Mouse (Mus musculus): Measurements from ENCODE around the gene Dnajb12. TPM values are rescaled to one million over a fixed set of nuclear protein-coding genes. Genes with fewer than 3 reads are reported as not detected.

Gene Dnajb12
- polyA plus RNA-seq, 1 experiment, result 86.2 TPM

DNA sequence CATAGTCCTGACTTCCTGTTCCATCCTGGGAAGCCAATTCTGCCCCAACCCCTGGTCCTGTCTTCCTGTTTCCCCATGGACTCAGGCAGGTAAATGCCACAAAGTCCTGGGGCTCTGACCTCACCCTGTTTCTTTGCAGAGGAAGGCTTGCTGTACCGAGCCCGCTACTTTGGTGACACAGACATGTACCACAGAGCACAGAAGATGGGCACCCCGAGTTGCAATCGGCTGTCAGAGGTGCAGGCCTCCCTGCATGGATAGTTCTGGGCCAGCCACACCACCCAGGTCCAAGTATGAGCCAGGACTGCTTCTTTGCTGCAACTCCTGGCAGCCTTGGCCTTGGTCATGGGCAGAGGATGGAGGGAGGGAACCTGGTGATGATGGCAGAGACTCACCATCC lies 16.9 kb downstream of the Dnajb12 start:
- TF ChIP-seq CTCF (IDR thresholded peaks at IDR 0.05; ENCODE audit: extremely low read depth, insufficient read length, insufficient replicate concordance, low read depth, low read length) (no peak), POLR2A (IDR thresholded peaks at IDR 0.05; ENCODE audit: low read depth, low read length) (no peak)
- H3K4me1 ChIP-seq (ENCODE audit: control insufficient read depth, insufficient read depth, insufficient read length, low read length), result peaks cover 29% of the 10 kb centered on the region
- H3K27ac ChIP-seq (ENCODE audit: insufficient read depth, low read depth, low read length), result no peak overlapping the region
- H3K36me3 ChIP-seq (ENCODE audit: control insufficient read depth, insufficient read depth, low read length), result peaks cover 66% of the 10 kb centered on the region
- H3K27me3 ChIP-seq (ENCODE audit: control insufficient read depth, insufficient read depth, low read length), result no peaks in the 10 kb centered on the region
- H3K4me3 ChIP-seq (ENCODE audit: low read depth, low read length), result no peak overlapping the region
- 89% methylated on average over 4 of the region's 4 CpGs for WGBS

DNA sequence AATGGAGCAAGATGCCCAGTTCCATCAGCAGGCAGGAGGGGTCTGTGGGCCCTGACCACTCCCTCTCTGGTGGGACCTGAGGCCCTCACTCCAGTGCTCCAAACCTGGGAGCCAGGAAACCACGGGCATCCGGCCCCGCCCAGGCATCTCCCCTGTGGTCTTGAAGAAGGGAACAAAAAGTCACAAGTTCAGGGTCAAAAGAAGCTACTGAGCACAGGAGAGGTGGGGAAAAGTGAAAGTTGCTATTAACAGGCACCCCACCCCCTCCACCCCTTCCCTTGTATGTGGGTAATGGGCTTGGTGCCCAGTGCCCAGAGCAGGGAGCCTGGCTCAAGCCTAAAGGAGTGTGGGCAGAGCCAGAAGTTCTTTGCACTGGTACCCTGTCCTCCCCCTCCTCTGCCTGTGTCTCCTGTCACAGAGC lies 17.6 kb downstream of the Dnajb12 start:
- peak overlapping the region; percentile 14; the same call in 1 of the 2 replicates for H3K27ac ChIP-seq (ENCODE audit: insufficient read depth, low read depth, low read length)
- WGBS, result 58% methylated on average over 3 of the region's 3 CpGs
- TF ChIP-seq CTCF (IDR thresholded peaks at IDR 0.05; ENCODE audit: extremely low read depth, insufficient read length, insufficient replicate concordance, low read depth, low read length) (no peak), POLR2A (IDR thresholded peaks at IDR 0.05; ENCODE audit: low read depth, low read length) (no peak)
- no peaks in the 10 kb centered on the region for H3K27me3 ChIP-seq (ENCODE audit: control insufficient read depth, insufficient read depth, low read length)
- H3K36me3 ChIP-seq (ENCODE audit: control insufficient read depth, insufficient read depth, low read length), result peaks cover 59% of the 10 kb centered on the region
- no peak overlapping the region for H3K4me3 ChIP-seq (ENCODE audit: low read depth, low read length)
- peaks cover 30% of the 10 kb centered on the region for H3K4me1 ChIP-seq (ENCODE audit: control insufficient read depth, insufficient read depth, insufficient read length, low read length)

- WGBS, result 76% methylated on average over 5 of the region's 5 CpGs
- peak overlapping the region; percentile 14; the same call in 1 of the 2 replicates for H3K27ac ChIP-seq (ENCODE audit: insufficient read depth, low read depth, low read length)
- TF ChIP-seq CTCF (IDR thresholded peaks at IDR 0.05; ENCODE audit: extremely low read depth, insufficient read length, insufficient replicate concordance, low read depth, low read length) (no peak), POLR2A (IDR thresholded peaks at IDR 0.05; ENCODE audit: low read depth, low read length) (no peak)
- H3K27me3 ChIP-seq (ENCODE audit: control insufficient read depth, insufficient read depth, low read length), result no peaks in the 10 kb centered on the region
- peaks cover 54% of the 10 kb centered on the region for H3K36me3 ChIP-seq (ENCODE audit: control insufficient read depth, insufficient read depth, low read length)
- H3K4me1 ChIP-seq (ENCODE audit: control insufficient read depth, insufficient read depth, insufficient read length, low read length), result peaks cover 32% of the 10 kb centered on the region
- H3K4me3 ChIP-seq (ENCODE audit: low read depth, low read length), result no peak overlapping the region
Observed at GRCm38 (mm10) chr10:59897511-59897910, 18.2 kb downstream of the Dnajb12 start.

- H3K4me1 ChIP-seq (ENCODE audit: control insufficient read depth, insufficient read depth, insufficient read length, low read length), result peaks cover 32% of the 10 kb centered on the region
- H3K36me3 ChIP-seq (ENCODE audit: control insufficient read depth, insufficient read depth, low read length), result peaks cover 47% of the 10 kb centered on the region
- no peak overlapping the region for H3K4me3 ChIP-seq (ENCODE audit: low read depth, low read length)
- H3K27ac ChIP-seq (ENCODE audit: insufficient read depth, low read depth, low read length), result peak overlapping the region; percentile 3; the same call in 1 of the 2 replicates
- WGBS, result 64% methylated on average over 9 of the region's 9 CpGs
- TF ChIP-seq CTCF (IDR thresholded peaks at IDR 0.05; ENCODE audit: extremely low read depth, insufficient read length, insufficient replicate concordance, low read depth, low read length) (no peak), POLR2A (IDR thresholded peaks at IDR 0.05; ENCODE audit: low read depth, low read length) (no peak)
- no peaks in the 10 kb centered on the region for H3K27me3 ChIP-seq (ENCODE audit: control insufficient read depth, insufficient read depth, low read length)
Observed at GRCm38 (mm10) chr10:59898180-59898778, 18.9 kb downstream of the Dnajb12 start.

DNA sequence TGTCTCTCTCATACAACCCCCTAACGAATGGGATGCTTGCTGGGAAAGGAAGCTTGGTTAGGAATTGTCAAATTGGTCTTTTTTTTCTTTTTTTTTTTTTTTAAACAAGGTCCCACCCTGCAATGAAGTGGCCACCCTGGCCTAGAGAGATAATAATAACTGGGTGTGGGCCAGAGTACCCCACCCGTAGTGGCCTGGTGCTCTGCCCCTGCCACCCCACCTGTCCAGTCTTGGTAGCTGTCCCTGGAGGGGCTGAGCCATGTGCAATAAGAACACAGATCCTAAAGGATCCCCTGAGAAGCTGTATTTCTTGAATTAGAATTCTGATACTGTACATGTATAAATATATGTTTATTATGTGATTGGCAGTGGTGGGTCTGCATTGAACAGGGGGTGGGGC lies 19.6 kb downstream of the Dnajb12 start:
- H3K4me3 ChIP-seq (ENCODE audit: low read depth, low read length), result peak overlapping the region; percentile 21; the same call in 1 of the 2 replicates
- peaks cover 41% of the 10 kb centered on the region for H3K36me3 ChIP-seq (ENCODE audit: control insufficient read depth, insufficient read depth, low read length)
- peak overlapping the region; percentile 94 for H3K27ac ChIP-seq (ENCODE audit: insufficient read depth, low read depth, low read length)
- H3K27me3 ChIP-seq (ENCODE audit: control insufficient read depth, insufficient read depth, low read length), result no peaks in the 10 kb centered on the region
- H3K4me1 ChIP-seq (ENCODE audit: control insufficient read depth, insufficient read depth, insufficient read length, low read length), result peaks cover 32% of the 10 kb centered on the region
- WGBS, result 25% methylated on average over 2 of the region's 2 CpGs
- no peak for TF ChIP-seq POLR2A (IDR thresholded peaks at IDR 0.05; ENCODE audit: low read depth, low read length)
- no peak for TF ChIP-seq CTCF (IDR thresholded peaks at IDR 0.05; ENCODE audit: extremely low read depth, insufficient read length, insufficient replicate concordance, low read depth, low read length)

DNA sequence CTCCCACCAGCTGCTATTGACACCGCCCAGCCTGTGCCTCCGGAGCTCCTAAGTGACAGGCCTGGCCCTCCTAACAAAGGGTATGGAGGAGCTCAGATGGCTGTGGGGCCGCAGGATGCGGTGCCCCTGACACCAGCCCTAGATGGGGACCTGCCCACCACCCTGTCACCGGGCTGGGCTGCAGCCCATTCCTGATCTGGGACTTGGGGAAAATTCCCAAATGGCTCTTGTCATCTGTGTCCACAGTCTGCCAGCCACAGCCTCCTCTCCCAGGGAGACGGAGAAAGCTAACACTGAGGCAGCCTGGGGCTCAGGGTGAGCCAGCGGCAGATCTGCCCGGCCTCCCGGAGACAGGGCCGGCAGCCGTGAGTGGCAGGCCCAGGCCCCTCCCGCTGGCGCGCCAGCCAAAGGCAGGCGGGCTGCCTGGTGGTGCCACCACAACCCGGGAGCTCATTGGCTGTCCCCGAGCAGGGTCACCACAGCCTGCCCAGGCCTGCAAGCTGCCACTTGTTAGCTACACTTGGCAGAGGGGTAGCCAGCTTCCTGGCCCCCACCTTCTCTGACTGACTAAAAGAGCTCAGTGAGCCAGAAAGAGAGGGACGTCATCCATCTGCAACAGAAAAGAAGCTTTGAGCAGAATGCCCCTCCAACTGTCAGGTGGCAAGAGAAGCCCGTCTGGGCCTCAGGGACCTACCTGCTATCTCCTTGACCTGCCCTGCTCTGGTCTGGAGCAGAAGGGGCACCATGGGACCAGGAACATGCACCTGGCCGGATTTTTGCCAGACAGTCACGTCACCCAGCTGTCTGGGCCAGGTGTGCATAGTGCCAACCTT lies 20.2 kb downstream of the Dnajb12 start:
- Histone ChIP-seq H3K36me3 (ENCODE audit: control insufficient read depth, insufficient read depth, low read length) (peaks cover 36% of the 10 kb centered on the region), H3K27me3 (ENCODE audit: control insufficient read depth, insufficient read depth, low read length) (no peaks in the 10 kb centered on the region), H3K4me1 (ENCODE audit: control insufficient read depth, insufficient read depth, insufficient read length, low read length) (peaks cover 32% of the 10 kb centered on the region), H3K4me3 (ENCODE audit: low read depth, low read length) (peak overlapping the region; percentile 21), H3K27ac (ENCODE audit: insufficient read depth, low read depth, low read length) (peak overlapping the region; percentile 94)
- 7% methylated on average over 21 of the region's 21 CpGs for WGBS
- no peak for TF ChIP-seq CTCF (IDR thresholded peaks at IDR 0.05; ENCODE audit: extremely low read depth, insufficient read length, insufficient replicate concordance, low read depth, low read length)
- peak; percentile 82 for TF ChIP-seq POLR2A (IDR thresholded peaks at IDR 0.05; ENCODE audit: low read depth, low read length)

GRCm38 (mm10) chr10:59900174-59900435 lies 20.7 kb downstream of the Dnajb12 start:
- peaks cover 32% of the 10 kb centered on the region for H3K4me1 ChIP-seq (ENCODE audit: control insufficient read depth, insufficient read depth, insufficient read length, low read length)
- H3K27ac ChIP-seq (ENCODE audit: insufficient read depth, low read depth, low read length), result peak overlapping the region; percentile 94
- H3K36me3 ChIP-seq (ENCODE audit: control insufficient read depth, insufficient read depth, low read length), result peaks cover 32% of the 10 kb centered on the region
- 14% methylated on average over 4 of the region's 4 CpGs for WGBS
- no peaks in the 10 kb centered on the region for H3K27me3 ChIP-seq (ENCODE audit: control insufficient read depth, insufficient read depth, low read length)
- TF ChIP-seq CTCF (IDR thresholded peaks at IDR 0.05; ENCODE audit: extremely low read depth, insufficient read length, insufficient replicate concordance, low read depth, low read length) (no peak), POLR2A (IDR thresholded peaks at IDR 0.05; ENCODE audit: low read depth, low read length) (no peak)
- H3K4me3 ChIP-seq (ENCODE audit: low read depth, low read length), result 0 out of 2 replicates have a peak overlapping the region, but pooled peaks have one; percentile 2
